Mouse (Mus musculus) erythroblast, embryonic 14.5 days (primary cell): ENCODE measurements at regions not wholly inside any gene's neighbourhood (a gene's known extent, or its start where the extent isn't known, plus 50 kb on each side); places are given as distances from the start of the nearest gene placed in this dataset.
"Not testable (repeated sequence)": the region's sequence is repeated elsewhere in the genome, so short reads cannot be mapped to it uniquely, and the experiment has no call there.

Experiments
- H3K27me3 ChIP-seq: 2 replicates; pipeline ENCODE4 v1.6.1; 2012; ENCODE audit warnings: inconsistent platforms; ENCODE audit not compliant: control insufficient read depth
- H3K36me3 ChIP-seq: 2 replicates; pipeline ENCODE4 v1.6.1; 2012; ENCODE audit warnings: mild to moderate bottlenecking, inconsistent platforms; ENCODE audit not compliant: control insufficient read depth
- H3K4me1 ChIP-seq: 2 replicates; pipeline ENCODE4 v1.6.1; 2012; ENCODE audit warnings: inconsistent platforms; ENCODE audit not compliant: control insufficient read depth
- H3K4me3 ChIP-seq: replicated peaks from 2 replicates; pipeline ENCODE3; 2012; ENCODE audit warnings: moderate library complexity, mild to moderate bottlenecking, inconsistent platforms
- H3K9me3 ChIP-seq: 2 replicates; pipeline ENCODE4 v1.6.1; 2012; ENCODE audit warnings: low read length, inconsistent platforms, mixed read lengths; ENCODE audit not compliant: control insufficient read depth
- GATA1 ChIP-seq: IDR thresholded peaks from 2 replicates; pipeline ENCODE4 v1.6.1; 2012; ENCODE audit warnings: low read length, inconsistent platforms, mixed read lengths
- TAL1 ChIP-seq: IDR thresholded peaks from 3 replicates; pipeline ENCODE4 v1.6.1; 2012; ENCODE audit warnings: low read length, inconsistent platforms, mixed read lengths

- no peaks in the 10 kb centered on the region for H3K36me3 ChIP-seq
- H3K4me1 ChIP-seq = peaks cover 13% of the 10 kb centered on the region
- peaks cover 3% of the 10 kb centered on the region; the same call in 1 of the 2 replicates for H3K27me3 ChIP-seq
- no peaks in the 10 kb centered on the region for H3K9me3 ChIP-seq
- TF ChIP-seq TAL1 (no peak), GATA1 (no peak)
- H3K4me3 ChIP-seq = no peak overlapping the region
Observed at GRCm38 (mm10) chr13:99128979-99129378, 55.6 kb upstream of the Zfp366 start.

GRCm38 (mm10) chr13:99128284-99128691, 56.3 kb upstream of the Zfp366 start:
- H3K27me3 ChIP-seq = peaks cover 3% of the 10 kb centered on the region; the same call in 1 of the 2 replicates
- no peak overlapping the region for H3K4me3 ChIP-seq
- peaks cover 20% of the 10 kb centered on the region for H3K4me1 ChIP-seq
- H3K36me3 ChIP-seq = no peaks in the 10 kb centered on the region
- TF ChIP-seq GATA1 = no peak
- no peak for TF ChIP-seq TAL1
- H3K9me3 ChIP-seq = no peaks in the 10 kb centered on the region

GRCm38 (mm10) chr13:99127716-99128115, 56.9 kb upstream of the Zfp366 start:
- TF ChIP-seq GATA1 (no peak), TAL1 (no peak)
- Histone ChIP-seq H3K4me1 (peaks cover 23% of the 10 kb centered on the region), H3K27me3 (peaks cover 3% of the 10 kb centered on the region; the same call in 1 of the 2 replicates)

GRCm38 (mm10) chr13:99126971-99127370, 57.7 kb upstream of the Zfp366 start:
- not testable (repeated sequence) for H3K36me3 ChIP-seq, H3K27me3 ChIP-seq, H3K4me3 ChIP-seq, H3K9me3 ChIP-seq
- H3K4me1 ChIP-seq = peaks cover 25% of the 10 kb centered on the region

More at GRCm38 (mm10) chr13:99127716-99128115, 56.9 kb upstream of the Zfp366 start:
- Histone ChIP-seq H3K4me3 (no peak overlapping the region), H3K9me3 (no peaks in the 10 kb centered on the region), H3K36me3 (no peaks in the 10 kb centered on the region)

- no peak for TF ChIP-seq GATA1
- no peak for TF ChIP-seq TAL1
Observed at GRCm38 (mm10) chr13:99126538-99126937, 58.1 kb upstream of the Zfp366 start.

GRCm38 (mm10) chr13:99125946-99126345, 58.7 kb upstream of the Zfp366 start:
- Histone ChIP-seq H3K27me3 (peaks cover 3% of the 10 kb centered on the region; the same call in 1 of the 2 replicates), H3K36me3 (no peaks in the 10 kb centered on the region), H3K9me3 (no peaks in the 10 kb centered on the region), H3K4me1 (peaks cover 25% of the 10 kb centered on the region), H3K4me3 (no peak overlapping the region)
- no peak for TF ChIP-seq TAL1
- TF ChIP-seq GATA1 = no peak

More at GRCm38 (mm10) chr13:99126538-99126937, 58.1 kb upstream of the Zfp366 start:
- Histone ChIP-seq H3K36me3 (no peaks in the 10 kb centered on the region), H3K4me1 (peaks cover 25% of the 10 kb centered on the region), H3K4me3 (no peak overlapping the region), H3K27me3 (peaks cover 3% of the 10 kb centered on the region; the same call in 1 of the 2 replicates), H3K9me3 (no peaks in the 10 kb centered on the region)

- peaks cover 25% of the 10 kb centered on the region for H3K4me1 ChIP-seq
- TF ChIP-seq TAL1 (no peak), GATA1 (no peak)
- no peak overlapping the region for H3K4me3 ChIP-seq
- H3K36me3 ChIP-seq = no peaks in the 10 kb centered on the region
- H3K27me3 ChIP-seq = peaks cover 3% of the 10 kb centered on the region; the same call in 1 of the 2 replicates
- no peaks in the 10 kb centered on the region for H3K9me3 ChIP-seq
Observed at GRCm38 (mm10) chr13:99124894-99125570, 59.6 kb upstream of the Zfp366 start.

- no peaks in the 10 kb centered on the region for H3K9me3 ChIP-seq
- peaks cover 3% of the 10 kb centered on the region; the same call in 1 of the 2 replicates for H3K27me3 ChIP-seq
- H3K4me1 ChIP-seq = peaks cover 25% of the 10 kb centered on the region
- H3K36me3 ChIP-seq = no peaks in the 10 kb centered on the region
- TF ChIP-seq GATA1 = no peak
- no peak for TF ChIP-seq TAL1
- H3K4me3 ChIP-seq = no peak overlapping the region
Observed at GRCm38 (mm10) chr13:99124141-99124540, 60.5 kb upstream of the Zfp366 start.

- no peaks in the 10 kb centered on the region for H3K9me3 ChIP-seq
- no peak for TF ChIP-seq GATA1
- no peak for TF ChIP-seq TAL1
- H3K4me3 ChIP-seq = no peak overlapping the region
- H3K4me1 ChIP-seq = peaks cover 25% of the 10 kb centered on the region
- H3K27me3 ChIP-seq = peaks cover 3% of the 10 kb centered on the region; the same call in 1 of the 2 replicates
- H3K36me3 ChIP-seq = no peaks in the 10 kb centered on the region
Observed at GRCm38 (mm10) chr13:99123476-99124140, 61.0 kb upstream of the Zfp366 start.

GRCm38 (mm10) chr13:99122539-99122938, 62.1 kb upstream of the Zfp366 start:
- H3K9me3 ChIP-seq, H3K4me3 ChIP-seq, H3K36me3 ChIP-seq, H3K27me3 ChIP-seq: not testable (repeated sequence)
- peaks cover 26% of the 10 kb centered on the region for H3K4me1 ChIP-seq
